Mouse (Mus musculus) embryonic fibroblast, embryonic 13.5 days (primary cell): ENCODE measurements around the gene Pkdcc.

ENCODE experiments used
- CTCF ChIP-seq: IDR thresholded peaks from 2 replicates; pipeline ENCODE4 v1.5.1; 2011; ENCODE audit warnings: mild to moderate bottlenecking, control low read depth, low read length, moderate library complexity, borderline replicate concordance; ENCODE audit not compliant: insufficient read depth
- POLR2A ChIP-seq: IDR thresholded peaks from 2 replicates; pipeline ENCODE4 v1.6.1; 2011; ENCODE audit warnings: low read depth, mild to moderate bottlenecking, control low read depth, low read length, moderate library complexity

DNA sequence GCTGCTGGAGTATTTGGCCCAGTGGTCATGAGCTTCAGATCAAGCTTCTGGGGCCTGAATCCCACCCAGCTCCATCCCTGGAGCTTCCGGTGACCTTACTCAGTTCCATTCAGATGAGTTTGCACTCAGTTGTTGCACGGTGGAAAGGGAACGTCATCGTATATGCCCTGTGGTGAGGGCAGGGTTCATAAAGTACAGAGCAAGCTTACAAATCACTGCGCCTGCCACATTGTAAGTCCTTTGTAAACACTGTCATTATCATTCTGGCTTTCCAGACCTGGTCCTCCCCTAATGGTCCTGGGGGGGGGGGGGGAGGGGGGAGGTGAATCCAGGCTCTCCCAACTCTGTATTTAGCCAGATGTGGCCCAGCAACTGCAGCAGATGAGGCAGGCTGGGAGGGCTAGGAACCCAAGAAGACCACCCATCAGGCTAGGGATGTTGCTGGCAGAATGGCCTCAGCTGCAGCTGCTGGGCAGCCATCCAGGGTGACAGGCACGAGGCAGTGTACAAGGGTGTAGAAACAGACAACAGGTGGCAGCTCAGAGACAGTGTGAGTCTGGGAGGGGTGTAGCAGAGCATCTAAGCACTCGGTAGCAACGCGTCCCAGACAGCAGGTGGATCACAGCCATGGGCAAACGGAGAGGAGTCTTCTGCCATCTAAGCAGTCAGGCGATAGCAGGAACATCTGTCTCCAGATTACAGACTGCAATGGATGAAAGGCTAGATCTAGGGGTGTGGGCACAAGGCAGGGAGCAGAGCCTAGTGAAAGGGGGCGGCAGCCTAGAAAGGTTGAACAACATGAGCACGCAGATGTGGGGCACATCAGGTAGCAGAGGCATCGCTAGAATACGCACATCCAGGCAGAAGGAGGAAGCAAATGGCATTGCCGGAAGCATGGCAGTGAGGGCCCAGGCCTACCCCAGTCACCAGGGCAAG, 23.3 kb downstream of the Pkdcc start:
- TF ChIP-seq POLR2A: no peak
- no peak for TF ChIP-seq CTCF
